Mouse (Mus musculus): ENCODE results near the gene Itgb4. TPM values are rescaled to one million over a fixed set of nuclear protein-coding genes. Genes with fewer than 3 reads are reported as not detected.
"Not testable (repeated sequence)": the region's sequence is repeated elsewhere in the genome, so short reads cannot be mapped to it uniquely, and the experiment has no call there.

Gene Itgb4
- polyA plus RNA-seq, 1 experiment, result 1.2 TPM

DNA sequence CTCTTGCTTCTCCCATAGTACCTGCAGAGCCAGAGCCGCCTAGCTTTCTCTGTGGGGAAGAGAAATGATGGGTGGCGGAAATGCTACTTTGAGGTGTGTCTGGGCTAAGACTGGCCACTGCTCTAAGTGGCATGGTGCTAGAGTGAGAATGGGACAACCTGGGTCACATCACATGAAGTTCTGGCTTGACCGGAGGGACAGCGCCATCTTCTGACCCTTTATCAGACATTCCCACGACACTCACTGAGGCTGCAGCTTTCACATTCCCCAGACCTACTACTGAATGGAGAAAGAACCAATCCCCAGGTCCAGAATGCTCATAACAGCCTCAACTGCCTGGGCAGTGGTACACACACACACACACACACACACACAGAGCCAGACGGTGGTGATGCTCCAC is 43.6 kb downstream of the Itgb4 start:
- Histone ChIP-seq H3K4me3 (no peak overlapping the region), H3K36me3 (ENCODE audit: control insufficient read depth, insufficient read depth) (peaks cover 16% of the 10 kb centered on the region), H3K27me3 (ENCODE audit: control insufficient read depth, insufficient read depth, insufficient read length) (no peaks in the 10 kb centered on the region), H3K4me2 (ENCODE audit: low read depth) (no peak overlapping the region), H3K79me2 (ENCODE audit: control insufficient read depth, insufficient read depth) (peaks cover 17% of the 10 kb centered on the region), H3ac (ENCODE audit: control insufficient read depth, insufficient read length) (no peak overlapping the region)
- TF ChIP-seq POLR2AphosphoS2 (IDR thresholded peaks at IDR 0.05; ENCODE audit: insufficient read length, low read depth), result peak; percentile 26
- no peak for TF ChIP-seq TCF3 (IDR thresholded peaks at IDR 0.05; ENCODE audit: insufficient read length, low read depth)

DNA sequence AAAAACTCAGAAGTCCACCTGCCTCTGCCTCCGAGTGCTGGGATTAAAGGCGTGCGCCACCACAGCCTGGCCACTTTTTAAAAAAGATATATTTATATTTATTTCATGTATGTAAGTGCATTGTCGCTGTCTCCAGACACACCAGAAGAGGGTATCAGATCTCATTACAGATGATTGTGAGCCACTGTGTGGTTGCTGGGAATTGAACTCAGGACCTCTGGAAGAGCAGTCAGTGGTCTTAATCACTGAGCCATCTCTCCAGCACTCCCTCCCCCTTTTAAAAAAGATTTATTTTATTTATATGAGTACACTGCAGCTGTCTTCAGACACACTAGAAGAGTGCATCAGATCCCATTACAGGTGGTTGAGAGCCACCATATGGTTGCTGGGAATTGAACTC is 44.4 kb downstream of the Itgb4 start:
- peaks cover 23% of the 10 kb centered on the region for H3K79me2 ChIP-seq (ENCODE audit: control insufficient read depth, insufficient read depth)
- H3K4me2 ChIP-seq (ENCODE audit: low read depth); H3K27me3 ChIP-seq (ENCODE audit: control insufficient read depth, insufficient read depth, insufficient read length); H3K4me3 ChIP-seq; H3ac ChIP-seq (ENCODE audit: control insufficient read depth, insufficient read length): not testable (repeated sequence)
- peaks cover 19% of the 10 kb centered on the region for H3K36me3 ChIP-seq (ENCODE audit: control insufficient read depth, insufficient read depth)

DNA sequence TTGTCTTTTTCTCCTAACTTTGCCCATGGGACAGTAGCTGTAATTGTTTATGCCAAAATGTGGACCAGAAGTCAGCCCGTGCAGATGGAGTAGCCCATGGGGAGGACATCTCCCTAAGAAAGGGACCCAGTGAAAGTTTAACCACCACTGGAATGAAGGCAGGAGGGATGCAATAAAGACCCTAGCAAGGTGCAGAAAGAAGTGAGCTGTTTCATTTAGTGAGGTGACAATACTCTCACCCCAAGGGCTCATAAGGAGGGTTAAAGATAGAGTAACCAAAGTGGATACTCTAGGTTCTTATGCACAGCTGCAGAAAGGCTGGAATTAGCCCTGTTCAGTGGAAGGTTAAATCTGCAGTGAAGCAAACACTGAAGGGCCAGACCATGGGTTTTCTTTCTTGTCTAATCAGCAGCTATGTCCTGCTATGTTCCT is 44.9 kb downstream of the Itgb4 start:
- Histone ChIP-seq H3K4me3 (no peak overlapping the region), H3ac (ENCODE audit: control insufficient read depth, insufficient read length) (no peak overlapping the region), H3K79me2 (ENCODE audit: control insufficient read depth, insufficient read depth) (peaks cover 23% of the 10 kb centered on the region), H3K27me3 (ENCODE audit: control insufficient read depth, insufficient read depth, insufficient read length) (no peaks in the 10 kb centered on the region), H3K4me2 (ENCODE audit: low read depth) (no peak overlapping the region), H3K36me3 (ENCODE audit: control insufficient read depth, insufficient read depth) (peaks cover 19% of the 10 kb centered on the region)
- TF ChIP-seq USF1 (IDR thresholded peaks at IDR 0.05; ENCODE audit: low read depth), result no peak
- peak; percentile 12 for TF ChIP-seq POLR2AphosphoS2 (IDR thresholded peaks at IDR 0.05; ENCODE audit: insufficient read length, low read depth)

DNA sequence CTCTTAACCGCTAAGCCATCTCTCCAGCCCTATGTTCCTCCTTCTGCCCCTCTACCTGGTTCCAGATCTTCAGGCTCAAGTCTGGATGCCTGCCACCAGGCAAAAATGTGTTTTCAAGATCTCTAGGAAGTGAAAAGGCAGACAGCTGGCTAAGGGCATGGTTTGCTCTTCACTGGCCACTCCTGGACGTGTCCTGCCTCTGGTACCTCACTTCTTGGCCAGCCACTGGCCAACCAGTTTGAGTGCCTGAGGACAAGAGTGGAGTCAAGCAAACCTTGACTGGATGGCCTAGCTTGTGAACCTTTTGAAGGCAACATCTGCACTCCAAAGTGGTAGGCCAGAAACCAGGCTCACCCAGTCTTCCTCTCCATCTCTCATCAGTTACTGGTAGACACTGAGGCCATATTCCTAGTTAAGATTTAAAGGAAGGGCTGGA is 45.5 kb downstream of the Itgb4 start:
- H3K4me2 ChIP-seq (ENCODE audit: low read depth), result no peak overlapping the region
- no peak overlapping the region for H3K4me3 ChIP-seq
- H3K79me2 ChIP-seq (ENCODE audit: control insufficient read depth, insufficient read depth), result peaks cover 23% of the 10 kb centered on the region
- no peak overlapping the region for H3ac ChIP-seq (ENCODE audit: control insufficient read depth, insufficient read length)
- no peaks in the 10 kb centered on the region for H3K27me3 ChIP-seq (ENCODE audit: control insufficient read depth, insufficient read depth, insufficient read length)
- H3K36me3 ChIP-seq (ENCODE audit: control insufficient read depth, insufficient read depth), result peaks cover 19% of the 10 kb centered on the region
- TF ChIP-seq POLR2AphosphoS2 (IDR thresholded peaks at IDR 0.05; ENCODE audit: insufficient read length, low read depth) (peak; percentile 81), E2F4 (IDR thresholded peaks at IDR 0.05; ENCODE audit: insufficient read depth) (no peak), REST (IDR thresholded peaks at IDR 0.05; ENCODE audit: insufficient read depth, insufficient read length) (no peak), SRF (IDR thresholded peaks at IDR 0.05; ENCODE audit: control insufficient read depth, insufficient read length, low read depth) (no peak), POLR2A (IDR thresholded peaks at IDR 0.05; ENCODE audit: insufficient read length, low read depth) (peak; percentile 53)

DNA sequence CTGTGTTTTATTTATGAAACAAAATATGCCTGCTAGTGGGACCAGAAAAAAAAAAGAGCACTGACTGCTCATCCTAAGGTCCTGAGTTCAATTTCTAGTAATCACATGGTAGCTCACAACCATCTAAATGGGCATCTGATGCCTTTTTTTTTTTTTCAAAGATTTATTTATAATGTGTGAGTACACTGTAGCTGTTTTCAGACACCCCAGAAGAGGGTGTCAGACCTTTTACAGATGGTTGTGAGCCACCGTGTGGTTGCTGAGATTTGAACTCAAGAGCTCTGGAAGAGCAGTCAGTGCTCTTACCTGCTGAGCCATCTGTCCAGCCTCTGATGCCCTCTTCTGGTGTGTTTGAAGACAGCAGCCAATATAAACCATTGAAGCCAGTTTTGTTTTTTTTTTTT is 46.0 kb downstream of the Itgb4 start:
- TF ChIP-seq SRF (IDR thresholded peaks at IDR 0.05; ENCODE audit: control insufficient read depth, insufficient read length, low read depth), result no peak
- peak; percentile 61 for TF ChIP-seq POLR2AphosphoS2 (IDR thresholded peaks at IDR 0.05; ENCODE audit: insufficient read length, low read depth)
- TF ChIP-seq MYOD1 (IDR thresholded peaks at IDR 0.05; ENCODE audit: control insufficient read depth in 1 of 3, insufficient read length in 2 of 3, low read depth in 2 of 3), result no peak
- TF ChIP-seq USF1 (IDR thresholded peaks at IDR 0.05; ENCODE audit: low read depth), result no peak
- no peak for TF ChIP-seq MYOG (IDR thresholded peaks at IDR 0.05; ENCODE audit: control insufficient read depth in 1 of 3, insufficient read depth in 1 of 3, insufficient read length in 2 of 3, low read depth in 2 of 3)
- no peak for TF ChIP-seq REST (IDR thresholded peaks at IDR 0.05; ENCODE audit: insufficient read depth, insufficient read length)
- Histone ChIP-seq H3K4me2 (ENCODE audit: low read depth) (no peak overlapping the region), H3K27me3 (ENCODE audit: control insufficient read depth, insufficient read depth, insufficient read length) (no peaks in the 10 kb centered on the region), H3K36me3 (ENCODE audit: control insufficient read depth, insufficient read depth) (peaks cover 19% of the 10 kb centered on the region), H3ac (ENCODE audit: control insufficient read depth, insufficient read length) (no peak overlapping the region), H3K4me3 (no peak overlapping the region), H3K79me2 (ENCODE audit: control insufficient read depth, insufficient read depth) (peaks cover 23% of the 10 kb centered on the region)

DNA sequence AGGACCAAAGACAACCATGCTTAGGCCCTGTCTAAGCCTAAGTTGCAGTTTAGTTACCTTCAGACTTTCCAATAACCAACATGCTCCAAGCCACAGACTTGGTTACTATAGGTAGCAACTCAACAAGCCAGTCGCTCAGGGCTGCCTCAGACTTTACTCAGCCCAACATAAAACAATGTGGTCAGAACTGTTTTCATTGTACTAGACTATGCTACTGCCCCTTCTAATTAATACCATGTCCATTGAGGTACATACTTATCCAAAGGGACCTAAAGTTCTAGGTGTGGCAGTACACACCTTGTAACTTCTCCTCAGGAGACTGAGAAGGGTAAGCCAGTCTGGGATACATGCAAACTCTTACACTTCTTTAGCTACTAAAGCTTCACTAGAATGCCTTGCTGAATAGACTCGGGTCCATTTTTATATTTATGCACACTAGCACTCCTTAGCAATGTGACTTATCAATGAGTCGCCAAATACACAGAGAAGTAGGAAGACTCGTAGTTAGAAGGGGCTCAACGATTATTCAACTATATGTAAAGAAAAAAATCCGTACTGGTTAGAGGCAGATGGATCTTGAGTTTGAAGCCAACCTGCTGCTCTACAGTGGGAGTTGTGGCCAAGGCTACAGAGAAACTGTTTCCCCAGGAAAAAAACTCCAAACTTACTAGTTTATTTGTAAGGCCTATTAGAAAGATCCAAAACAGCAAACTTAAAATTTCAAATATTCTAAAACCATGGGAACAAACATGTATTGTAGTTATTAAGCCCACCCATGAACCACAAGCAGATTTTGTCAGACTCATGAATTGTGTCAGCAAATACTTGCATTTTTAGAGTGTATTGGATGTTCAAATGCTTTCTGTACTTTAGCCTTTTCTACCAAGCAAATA is 47.1 kb downstream of the Itgb4 start:
- TF ChIP-seq SRF (IDR thresholded peaks at IDR 0.05; ENCODE audit: control insufficient read depth, insufficient read length, low read depth), result no peak
- TF ChIP-seq POLR2A (IDR thresholded peaks at IDR 0.05; ENCODE audit: insufficient read length, low read depth), result peak; percentile 51
- TF ChIP-seq POLR2AphosphoS2 (IDR thresholded peaks at IDR 0.05; ENCODE audit: insufficient read length, low read depth), result peak; percentile 87
- TF ChIP-seq MAX (IDR thresholded peaks at IDR 0.05; ENCODE audit: low read depth), result no peak
- TF ChIP-seq TCF12 (IDR thresholded peaks at IDR 0.05; ENCODE audit: insufficient read depth, poor library complexity, severe bottlenecking), result no peak
- Histone ChIP-seq H3K4me2 (ENCODE audit: low read depth) (peak overlapping the region; percentile 74), H3K4me3 (peak overlapping the region; percentile 95), H3K79me2 (ENCODE audit: control insufficient read depth, insufficient read depth) (peaks cover 23% of the 10 kb centered on the region), H3K27me3 (ENCODE audit: control insufficient read depth, insufficient read depth, insufficient read length) (no peaks in the 10 kb centered on the region), H3K36me3 (ENCODE audit: control insufficient read depth, insufficient read depth) (peaks cover 19% of the 10 kb centered on the region), H3ac (ENCODE audit: control insufficient read depth, insufficient read length) (no peak overlapping the region)

Data from myocyte (in vitro differentiated cells).